1 mouse cellular context compared by ENCODE assay signal in the genomic region with DNA sequence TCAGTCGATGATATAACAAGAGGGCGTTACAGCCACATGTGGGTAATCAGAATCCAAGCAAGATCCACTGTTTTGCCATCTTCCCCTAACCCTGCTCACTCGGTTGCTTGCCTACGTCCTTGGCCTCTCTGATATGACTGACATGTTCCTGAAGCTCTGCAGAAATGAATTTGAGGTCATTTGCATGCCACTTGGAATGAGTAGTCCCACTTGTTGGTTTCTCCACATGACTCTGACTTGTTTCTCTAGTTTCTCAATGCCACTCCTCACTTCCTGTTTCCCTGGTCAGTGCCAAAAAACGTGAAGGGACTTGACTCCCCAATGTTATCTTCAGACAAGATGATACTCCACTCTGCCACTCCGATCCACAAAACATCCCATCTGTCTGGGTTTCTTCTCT.
A peak's percentile ranks its signal among the peaks of the same experiment; 100 is the strongest.
TF ChIP-seq lines count a peak whose summit lies in the region.

No protein-coding gene starts in this region.

TF ChIP-seq in CH12.LX, 34 proteins besides CTCF, POLR2A, EP300 and RAD21 (continued from another document):
- no peak for TF ChIP-seq RCOR1 (conservative IDR thresholded peaks at IDR 0.05; ENCODE audit: low read depth, low read length)
- TF ChIP-seq MAZ (IDR thresholded peaks at IDR 0.05; ENCODE audit: low read depth, low read length), result 0 out of 2 replicates have a peak, but pooled peaks have one; percentile 20
- no peak; the same call in 1 of the 2 replicates for TF ChIP-seq SIN3A (IDR thresholded peaks at IDR 0.05; ENCODE audit: low read length)
TF ChIP-seq in CH12.LX: peak in this region for 14.
